Mouse (Mus musculus) right cerebral cortex, postnatal 36 days (tissue): ENCODE measurements at regions not wholly inside any gene's neighbourhood (a gene's known extent, or its start where the extent isn't known, plus 50 kb on each side); places are given as distances from the start of the nearest gene placed in this dataset.

Experiments
- DNase-seq, 2 experiments: peaks; one replicate each; pipeline ENCODE4 v3.0.0; 2022; ENCODE audit warnings: low spot score in 2 of 2, mixed read lengths in 1 of 2

GRCm38 (mm10) chr9:52240585-52241320 is 72.4 kb upstream of the Zc3h12c start:
- DNase-seq: no peak

GRCm38 (mm10) chr9:52234775-52235174 is 66.4 kb upstream of the Zc3h12c start:
- DNase-seq: no peak

- DNase-seq: peak in 1 of 2 experiments; percentile 14
These were observed 61.2 kb upstream of the Zc3h12c start for GRCm38 (mm10) chr9:52229589-52229988.

- no peak for DNase-seq
These were observed 57.3 kb upstream of the Zc3h12c start for GRCm38 (mm10) chr9:52225646-52226045.

- DNase-seq: no peak
These were observed 55.2 kb upstream of the Zc3h12c start for GRCm38 (mm10) chr9:52223509-52224113.
